Mouse (Mus musculus) heart, postnatal 10 days (tissue): ENCODE results near the gene Otog. TPM values are rescaled to one million over a fixed set of nuclear protein-coding genes. Genes with fewer than 3 reads are reported as not detected.
A peak's percentile ranks its signal among the peaks of the same experiment; 100 is the strongest.

Experiments
- DNase-seq, 2 experiments: peaks; one replicate each; pipeline ENCODE4 v3.0.0; 2021
- intact Hi-C: fragments of 180-260 bp; cut with DNase I; formaldehyde crosslinking; loops from one replicate; pipeline ENCODE4 v1.15.1; 2025
- total RNA-seq, 2 experiments: library from RNA; stranded (reverse); gene quantifications; 2 replicates each; pipeline ENCODE4 v1.2.3; 2021

The Otog gene
- total RNA-seq: not detected

DNA sequence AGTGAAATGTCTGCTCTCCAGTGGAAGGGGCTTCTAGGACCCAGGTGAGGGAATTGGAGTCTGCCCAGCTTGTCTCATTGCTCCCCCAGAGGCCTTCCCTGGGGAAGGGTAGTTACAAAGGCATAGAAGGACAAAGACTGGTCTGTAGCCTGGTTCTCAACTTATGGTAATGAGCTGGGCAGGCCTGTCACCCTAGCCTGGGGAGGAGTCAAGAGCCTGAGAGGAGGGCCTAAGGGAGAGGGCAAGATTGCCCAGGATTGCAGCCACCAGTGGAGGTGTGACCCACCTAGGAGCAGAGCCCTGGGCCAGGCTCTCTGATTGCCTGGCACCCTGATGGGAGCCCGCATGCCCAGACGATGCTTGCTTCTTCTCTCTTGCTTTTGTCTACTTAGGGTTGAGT lies at the start of gene Otog:
Gene Otog, plus strand, starts transcription at position 292 of the 400 bp plus-strand sequence.
- no peak for DNase-seq
- intact Hi-C loops: no loop called here

GRCm38 (mm10) chr7:46195356-46195755 lies 45.4 kb upstream of the Otog start:
- intact Hi-C loops: no loop called here
- DNase-seq: no peak

DNA sequence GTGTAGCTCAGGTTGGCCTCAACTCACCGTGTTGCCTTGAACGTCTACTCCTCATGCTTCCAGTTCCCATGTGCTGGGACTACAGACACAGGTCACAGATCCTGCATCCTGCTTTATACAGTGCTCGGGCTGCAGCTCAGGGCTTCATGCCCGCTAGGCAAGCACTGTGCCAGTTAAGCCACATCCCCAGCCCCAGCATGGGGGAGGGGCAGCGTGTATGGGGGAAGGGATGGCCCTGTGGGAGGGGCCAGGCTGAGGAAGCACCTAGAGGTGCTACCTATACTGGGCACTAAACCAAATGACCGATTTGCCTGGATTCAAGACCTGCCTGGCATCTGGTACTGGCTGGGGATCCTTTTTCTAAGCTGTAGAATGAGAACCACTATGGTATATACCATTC lies 40.8 kb upstream of the Otog start:
- intact Hi-C loops: no loop called here
- DNase-seq: no peak

DNA sequence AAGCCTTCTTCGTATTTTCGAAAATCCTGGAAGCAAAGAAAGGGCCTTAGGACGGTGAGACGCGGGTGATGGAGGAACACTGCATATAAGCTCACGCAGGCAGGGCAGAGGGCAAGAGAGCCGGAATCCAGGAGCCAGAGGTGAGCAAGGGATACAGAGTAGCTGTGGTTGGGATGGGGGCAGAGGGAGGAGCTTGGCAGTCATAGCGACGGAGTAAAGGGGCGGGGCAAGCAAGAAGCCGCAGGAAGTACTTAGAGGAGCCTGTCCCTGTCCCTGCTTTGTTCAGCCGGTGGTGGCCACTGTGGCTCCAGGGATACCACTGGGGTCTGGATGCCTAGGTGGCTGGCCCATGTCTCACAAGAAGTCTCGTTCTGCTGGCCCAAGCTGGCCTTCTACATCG lies 39.1 kb upstream of the Otog start:
- intact Hi-C loops: no loop called here

DNA sequence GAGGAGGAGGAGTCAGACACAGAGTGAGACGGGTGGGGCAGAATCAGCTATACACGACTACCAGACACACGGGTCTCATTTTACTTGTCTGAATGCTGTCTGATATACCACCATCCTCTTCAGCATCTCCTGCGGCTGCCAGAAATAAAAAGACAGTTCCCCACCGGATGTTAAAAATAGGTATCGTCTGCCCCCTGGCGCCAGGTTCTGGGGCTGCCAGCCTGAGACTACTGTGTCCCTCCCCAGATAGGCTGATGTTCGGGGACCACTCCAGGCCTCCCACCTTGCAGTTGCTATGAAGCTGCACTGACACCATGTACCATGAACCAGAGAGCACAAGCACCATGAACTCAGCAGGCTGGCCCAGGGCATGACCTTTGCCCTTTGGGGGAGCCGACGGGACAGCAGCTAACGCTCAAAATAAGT lies 36.7 kb upstream of the Otog start:
- intact Hi-C loops: loop anchor here (1.0 kb wide), 1 partner anchor 108 kb away; no protein-coding TSS in a partner anchor
- DNase-seq: peak; percentile 48 to 66

More for the DNA sequence above, 39.1 kb upstream of the Otog start:
- no peak for DNase-seq

DNA sequence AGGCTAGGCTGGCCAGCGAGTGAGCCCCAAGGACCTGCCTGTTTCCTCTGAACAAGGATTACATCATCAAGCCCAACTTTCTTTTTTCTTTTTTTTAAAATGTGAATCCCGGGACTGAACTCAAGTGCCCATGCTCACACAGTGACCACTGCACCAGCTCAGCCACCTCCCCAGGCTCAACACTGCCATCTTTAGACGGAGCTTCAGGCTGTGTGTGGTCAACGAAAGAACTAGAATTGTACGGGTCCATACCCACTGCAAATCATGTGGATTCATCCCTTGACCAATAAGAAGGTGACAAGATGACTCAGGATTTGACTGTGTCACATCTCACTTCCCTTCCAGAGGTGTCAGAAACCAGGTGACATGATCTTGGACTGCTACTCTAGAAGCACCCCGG lies 36.0 kb upstream of the Otog start:
- no peak for DNase-seq
- intact Hi-C loops: loop anchor here (1.0 kb wide), 1 partner anchor 108 kb away; no protein-coding TSS in a partner anchor

- intact Hi-C loops: no loop called here
- DNase-seq: no peak
Measured at GRCm38 (mm10) chr7:46208131-46208530, 32.7 kb upstream of the Otog start.

DNA sequence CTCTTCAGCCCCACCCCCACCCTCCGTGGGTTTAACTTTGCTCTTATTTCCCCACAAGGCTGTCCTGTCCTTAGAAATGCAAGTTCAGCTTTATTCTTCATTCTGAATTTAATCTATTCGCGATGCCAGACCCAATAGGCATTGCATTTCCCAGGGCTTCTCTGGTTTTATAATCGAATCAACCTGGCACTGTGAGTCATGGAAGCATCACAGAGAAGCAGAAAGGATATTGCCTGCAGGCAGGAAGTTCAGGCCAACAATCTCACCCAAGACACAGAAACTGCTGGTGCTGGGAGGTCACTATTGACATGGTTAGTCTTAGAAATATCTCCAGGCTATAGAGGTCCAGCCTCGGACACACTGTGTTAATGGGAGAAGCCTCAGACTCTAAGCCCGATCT lies 30.5 kb upstream of the Otog start:
- DNase-seq: no peak
- intact Hi-C loops: no loop called here

GRCm38 (mm10) chr7:46216481-46216880 lies 24.3 kb upstream of the Otog start:
- DNase-seq: no peak
- intact Hi-C loops: no loop called here

GRCm38 (mm10) chr7:46218415-46218814 lies 22.4 kb upstream of the Otog start:
- DNase-seq: no peak
- intact Hi-C loops: no loop called here

GRCm38 (mm10) chr7:46220591-46221129 lies 20.1 kb upstream of the Otog start:
- intact Hi-C loops: no loop called here

GRCm38 (mm10) chr7:46226253-46226652 lies 14.5 kb upstream of the Otog start:
- DNase-seq: peak; percentile 16 to 47
- intact Hi-C loops: loop anchor here (2.0 kb wide), 1 partner anchor 129 kb away; no protein-coding TSS in a partner anchor

More at GRCm38 (mm10) chr7:46220591-46221129, 20.1 kb upstream of the Otog start:
- no peak for DNase-seq

DNA sequence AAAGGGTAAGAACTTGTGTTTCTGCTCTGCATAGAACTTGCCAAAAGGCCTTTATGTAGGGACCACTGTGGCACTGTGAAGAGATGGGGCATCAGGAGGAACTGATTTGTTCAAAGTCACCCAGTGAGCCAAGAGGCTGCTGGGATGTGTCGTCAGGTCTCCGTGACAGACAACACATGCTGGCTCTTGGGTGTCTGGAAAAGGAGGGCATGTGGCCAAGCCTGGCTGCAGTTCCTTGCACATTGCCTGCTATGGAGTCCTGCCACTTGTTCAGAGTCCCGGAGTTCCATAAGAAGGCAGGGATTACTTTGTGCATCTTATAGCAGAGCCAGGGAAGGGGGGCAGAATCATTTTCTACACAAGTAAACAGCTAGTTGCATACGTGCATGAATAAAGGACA lies 13.9 kb upstream of the Otog start:
- DNase-seq: peak; percentile 87 to 89
- intact Hi-C loops: loop anchor here (2.0 kb wide), 1 partner anchor 130 kb away; no protein-coding TSS in a partner anchor

DNA sequence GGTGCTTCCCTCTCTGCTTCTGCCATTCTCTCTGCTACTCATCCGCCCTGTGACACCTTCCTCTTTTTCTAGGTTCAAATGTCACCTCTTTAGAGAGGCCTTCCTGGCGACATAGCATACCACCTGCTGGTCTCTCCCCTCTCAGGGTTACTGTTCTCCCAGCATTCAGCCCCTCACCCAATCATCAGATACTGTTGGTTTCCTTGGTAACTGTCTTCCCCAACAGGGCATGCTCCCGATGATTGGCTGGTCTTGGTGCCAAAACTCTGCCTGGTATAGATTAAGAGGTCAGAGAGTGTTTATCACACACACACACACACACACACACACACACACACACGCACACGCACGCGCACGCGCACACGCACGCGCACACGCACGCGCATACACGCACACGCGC lies 4.8 kb upstream of the Otog start:
- intact Hi-C loops: no loop called here
- DNase-seq: no peak

DNA sequence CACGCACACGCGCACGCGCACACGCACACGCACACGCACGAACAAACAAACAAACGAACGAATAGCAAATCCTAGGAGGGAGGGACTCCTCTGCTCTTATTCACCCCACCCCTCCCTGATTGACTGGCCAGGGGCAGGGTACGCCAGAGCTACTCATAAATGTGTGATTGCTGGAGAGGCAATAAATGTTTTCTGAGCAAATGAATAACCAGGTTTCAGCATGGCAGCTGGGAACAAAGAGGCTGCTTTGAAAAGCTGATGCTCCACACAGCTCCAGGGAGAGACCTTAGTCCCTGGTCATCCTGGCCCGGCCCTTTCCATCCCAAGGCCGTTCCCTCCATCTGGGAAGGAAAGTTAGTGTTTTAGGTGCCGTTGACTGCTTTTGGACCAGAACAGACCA lies 4.4 kb upstream of the Otog start:
- DNase-seq: no peak
- intact Hi-C loops: no loop called here

DNA sequence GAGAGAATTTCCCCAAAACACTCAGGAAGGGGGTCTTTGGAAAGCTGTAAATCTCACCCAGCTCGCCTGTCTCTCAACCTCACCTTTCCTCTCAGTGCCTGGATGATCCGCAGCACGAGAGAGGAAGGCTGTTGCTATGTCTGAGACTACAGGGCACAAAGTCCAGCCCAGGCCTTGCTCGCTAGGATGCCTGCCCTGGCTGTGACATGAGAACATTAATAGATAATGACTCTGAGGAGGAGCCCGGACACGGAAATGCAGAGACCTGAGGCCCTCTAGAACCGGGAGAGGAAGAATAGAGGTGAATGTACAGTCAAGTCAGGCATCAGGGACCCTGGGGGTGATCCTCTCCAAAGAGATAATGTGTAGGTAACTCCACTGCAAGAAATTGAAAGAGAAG lies 3.6 kb upstream of the Otog start:
- intact Hi-C loops: no loop called here
- peak in 1 of 2 experiments; percentile 18 for DNase-seq

GRCm38 (mm10) chr7:46238346-46238745 lies 2.4 kb upstream of the Otog start, which contains the start of gene Ush1c:
Ush1c (minus strand) TSS chr7:46238503.
- DNase-seq: peak; percentile 25 to 40
- intact Hi-C loops: no loop called here

- intact Hi-C loops: no loop called here
- DNase-seq: no peak
Measured at GRCm38 (mm10) chr7:46240091-46240490, 696 bp upstream of the Otog start.

DNA sequence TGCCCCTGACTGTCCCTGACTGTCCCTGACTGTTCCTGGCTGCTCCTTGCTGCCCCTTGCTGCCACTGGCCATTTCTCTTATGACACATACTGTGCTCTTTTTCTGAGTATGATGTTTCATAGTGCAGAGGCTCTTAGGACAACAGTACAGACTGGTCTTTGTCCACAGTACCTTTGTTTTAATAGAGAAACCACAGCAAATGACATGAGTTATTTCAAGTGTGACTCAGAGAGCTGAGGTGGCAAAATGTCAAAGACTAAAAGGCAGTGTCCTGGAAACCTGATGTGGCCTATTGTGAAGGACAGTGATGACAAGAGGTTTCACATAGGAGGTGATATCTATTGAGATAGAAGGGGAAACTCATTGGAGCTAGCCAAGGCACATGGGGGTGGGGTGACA lies 6.1 kb downstream of the Otog start:
- DNase-seq: no peak
- intact Hi-C loops: no loop called here

DNA sequence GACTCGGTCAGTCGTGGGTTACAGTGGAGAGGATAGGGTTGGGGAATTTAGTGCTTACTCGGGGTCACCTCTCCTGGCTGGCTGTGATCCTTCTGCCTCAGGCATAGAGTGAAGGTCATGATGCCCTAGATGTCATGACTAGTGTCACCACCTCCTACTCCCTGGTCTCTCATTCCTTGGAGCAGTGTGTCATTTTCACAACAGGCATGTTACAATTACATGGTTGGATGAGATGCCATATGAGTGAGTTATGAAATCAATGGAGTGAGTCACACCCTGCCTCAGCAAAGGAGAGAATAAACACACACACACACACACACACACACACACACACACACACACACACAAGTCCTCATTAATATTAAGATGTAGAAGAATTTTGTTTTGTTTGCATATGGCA lies 6.8 kb downstream of the Otog start:
- intact Hi-C loops: no loop called here
- no peak for DNase-seq

DNA sequence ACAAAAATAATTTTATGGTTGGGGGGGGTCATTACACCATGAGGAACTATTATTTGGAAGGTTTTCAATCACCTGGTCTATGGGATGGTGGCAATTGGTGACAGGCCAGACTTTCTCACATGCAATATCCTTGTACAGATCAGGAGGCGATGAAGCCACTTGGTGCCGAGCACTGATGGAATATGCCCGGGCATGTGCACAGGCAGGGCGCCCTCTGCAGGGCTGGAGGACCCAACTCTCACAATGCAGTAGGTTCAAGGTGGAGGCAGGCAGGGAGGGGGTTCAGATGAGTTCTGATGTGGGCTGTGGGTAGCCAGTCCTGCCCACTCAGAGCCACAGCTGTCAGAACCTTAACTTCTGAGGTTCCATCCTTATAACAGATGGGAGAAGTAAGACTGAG lies 11.1 kb downstream of the Otog start:
- intact Hi-C loops: no loop called here
- DNase-seq: no peak

- intact Hi-C loops: no loop called here
- no peak for DNase-seq
Measured at GRCm38 (mm10) chr7:46276156-46276555, 35.4 kb downstream of the Otog start.

- peak; percentile 57 to 70 for DNase-seq
- intact Hi-C loops: loop anchor here (2.0 kb wide), 2 partner anchors 97 to 327 kb away; partner anchors contain the start of gene Myod1
Measured at GRCm38 (mm10) chr7:46279946-46280345, 39.2 kb downstream of the Otog start.
